Mouse (Mus musculus): ENCODE measurements around the gene Yod1. TPM values are rescaled to one million over a fixed set of nuclear protein-coding genes. Genes with fewer than 3 reads are reported as not detected.
A peak's percentile ranks its signal among the peaks of the same experiment; 100 is the strongest.

Gene Yod1
- polyA plus RNA-seq, 1 experiment, result 0.70 TPM

DNA sequence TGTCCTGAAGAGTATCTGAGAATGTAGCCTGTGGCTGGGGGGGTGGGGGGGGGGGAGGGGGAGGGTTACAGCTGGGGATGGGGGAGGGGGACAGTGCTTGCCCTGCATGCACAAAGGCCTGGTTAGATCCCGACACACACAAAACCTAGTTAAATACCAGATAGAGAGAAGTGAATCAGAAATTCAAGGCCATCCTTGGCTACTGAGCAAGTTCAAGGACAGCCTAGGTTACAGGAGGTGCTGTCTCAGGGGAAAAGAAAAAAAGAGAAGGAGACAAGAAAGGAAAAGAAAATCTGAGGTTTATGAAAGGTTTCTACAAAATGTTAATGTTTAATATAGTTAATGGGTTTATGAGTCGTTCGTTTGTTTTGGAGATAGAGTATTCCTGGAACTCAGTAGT is 22.5 kb downstream of the Yod1 start:
- Histone ChIP-seq H3K36me3 (ENCODE audit: control insufficient read depth, insufficient read depth) (no peaks in the 10 kb centered on the region), H3K79me2 (ENCODE audit: control insufficient read depth, insufficient read depth) (no peaks in the 10 kb centered on the region), H3ac (ENCODE audit: control insufficient read depth, insufficient read length) (no peak overlapping the region), H3K4me3 (no peak overlapping the region), H3K4me2 (ENCODE audit: low read depth) (no peak overlapping the region), H3K27me3 (ENCODE audit: control insufficient read depth, insufficient read depth, insufficient read length) (no peaks in the 10 kb centered on the region)
- TF ChIP-seq USF1 (IDR thresholded peaks at IDR 0.05; ENCODE audit: low read depth) (no peak), MYOG (IDR thresholded peaks at IDR 0.05; ENCODE audit: control insufficient read depth in 1 of 3, insufficient read depth in 1 of 3, insufficient read length in 2 of 3, low read depth in 2 of 3) (no peak), MYOD1 (IDR thresholded peaks at IDR 0.05; ENCODE audit: control insufficient read depth in 1 of 3, insufficient read length in 2 of 3, low read depth in 2 of 3) (no peak)

GRCm38 (mm10) chr1:130740227-130740648 is 23.1 kb downstream of the Yod1 start:
- H3K27me3 ChIP-seq (ENCODE audit: control insufficient read depth, insufficient read depth, insufficient read length), result no peaks in the 10 kb centered on the region
- peak overlapping the region; percentile 52 for H3K4me2 ChIP-seq (ENCODE audit: low read depth)
- no peak overlapping the region for H3ac ChIP-seq (ENCODE audit: control insufficient read depth, insufficient read length)
- no peak overlapping the region for H3K4me3 ChIP-seq
- no peak for TF ChIP-seq MAX (IDR thresholded peaks at IDR 0.05; ENCODE audit: low read depth)
- no peak for TF ChIP-seq USF1 (IDR thresholded peaks at IDR 0.05; ENCODE audit: low read depth)
- no peak for TF ChIP-seq TCF12 (IDR thresholded peaks at IDR 0.05; ENCODE audit: insufficient read depth, poor library complexity, severe bottlenecking)
- no peak for TF ChIP-seq E2F4 (IDR thresholded peaks at IDR 0.05; ENCODE audit: insufficient read depth)
- TF ChIP-seq POLR2AphosphoS2 (IDR thresholded peaks at IDR 0.05; ENCODE audit: insufficient read length, low read depth), result no peak
- no peaks in the 10 kb centered on the region for H3K79me2 ChIP-seq (ENCODE audit: control insufficient read depth, insufficient read depth)
- H3K36me3 ChIP-seq (ENCODE audit: control insufficient read depth, insufficient read depth), result no peaks in the 10 kb centered on the region

- H3ac ChIP-seq (ENCODE audit: control insufficient read depth, insufficient read length), result no peak overlapping the region
- no peak for TF ChIP-seq POLR2A (IDR thresholded peaks at IDR 0.05; ENCODE audit: insufficient read length, low read depth)
- no peak for TF ChIP-seq CEBPB (IDR thresholded peaks at IDR 0.05; ENCODE audit: insufficient read depth, poor library complexity, severe bottlenecking)
- TF ChIP-seq MYOG (IDR thresholded peaks at IDR 0.05; ENCODE audit: control insufficient read depth in 1 of 3, insufficient read depth in 1 of 3, insufficient read length in 2 of 3, low read depth in 2 of 3), result no peak
- no peak for TF ChIP-seq TCF3 (IDR thresholded peaks at IDR 0.05; ENCODE audit: insufficient read length, low read depth)
- no peak for TF ChIP-seq REST (IDR thresholded peaks at IDR 0.05; ENCODE audit: insufficient read depth, insufficient read length)
- TF ChIP-seq E2F4 (IDR thresholded peaks at IDR 0.05; ENCODE audit: insufficient read depth), result no peak
- no peak for TF ChIP-seq SRF (IDR thresholded peaks at IDR 0.05; ENCODE audit: control insufficient read depth, insufficient read length, low read depth)
- no peak for TF ChIP-seq TCF12 (IDR thresholded peaks at IDR 0.05; ENCODE audit: insufficient read depth, poor library complexity, severe bottlenecking)
- no peak for TF ChIP-seq MAX (IDR thresholded peaks at IDR 0.05; ENCODE audit: low read depth)
- no peak for TF ChIP-seq POLR2AphosphoS2 (IDR thresholded peaks at IDR 0.05; ENCODE audit: insufficient read length, low read depth)
- no peak for TF ChIP-seq USF1 (IDR thresholded peaks at IDR 0.05; ENCODE audit: low read depth)
- TF ChIP-seq MYOD1 (IDR thresholded peaks at IDR 0.05; ENCODE audit: control insufficient read depth in 1 of 3, insufficient read length in 2 of 3, low read depth in 2 of 3), result no peak
- H3K4me2 ChIP-seq (ENCODE audit: low read depth), result peak overlapping the region; percentile 52
- H3K36me3 ChIP-seq (ENCODE audit: control insufficient read depth, insufficient read depth), result no peaks in the 10 kb centered on the region
- H3K27me3 ChIP-seq (ENCODE audit: control insufficient read depth, insufficient read depth, insufficient read length), result no peaks in the 10 kb centered on the region
- no peaks in the 10 kb centered on the region for H3K79me2 ChIP-seq (ENCODE audit: control insufficient read depth, insufficient read depth)
- no peak overlapping the region for H3K4me3 ChIP-seq
These were observed 23.9 kb downstream of the Yod1 start for GRCm38 (mm10) chr1:130740781-130741720.

DNA sequence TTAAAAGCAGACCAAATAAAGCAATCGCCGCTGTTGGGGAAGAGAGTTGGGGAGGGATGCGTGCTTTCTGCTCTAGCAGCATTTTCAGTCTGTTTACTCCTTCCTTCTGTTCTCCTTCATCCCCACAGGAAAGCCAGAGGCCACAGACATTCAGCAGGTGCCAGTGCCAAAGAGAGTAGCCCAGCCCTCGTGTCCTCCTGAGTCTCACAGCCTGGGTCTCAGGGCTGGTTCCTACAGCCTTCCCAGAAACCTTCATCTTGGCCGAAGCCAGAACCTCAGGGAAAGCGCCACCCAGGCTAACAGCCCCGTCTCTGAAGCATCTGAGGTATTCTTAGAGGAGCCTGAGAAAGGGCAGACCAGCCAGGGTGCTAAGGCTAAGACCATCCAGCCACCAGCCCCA is 25.1 kb downstream of the Yod1 start:
- TF ChIP-seq POLR2AphosphoS2 (IDR thresholded peaks at IDR 0.05; ENCODE audit: insufficient read length, low read depth) (no peak), REST (IDR thresholded peaks at IDR 0.05; ENCODE audit: insufficient read depth, insufficient read length) (no peak), MYOG (IDR thresholded peaks at IDR 0.05; ENCODE audit: control insufficient read depth in 1 of 3, insufficient read depth in 1 of 3, insufficient read length in 2 of 3, low read depth in 2 of 3) (no peak), USF1 (IDR thresholded peaks at IDR 0.05; ENCODE audit: low read depth) (no peak), MAX (IDR thresholded peaks at IDR 0.05; ENCODE audit: low read depth) (no peak), TCF12 (IDR thresholded peaks at IDR 0.05; ENCODE audit: insufficient read depth, poor library complexity, severe bottlenecking) (no peak), TCF3 (IDR thresholded peaks at IDR 0.05; ENCODE audit: insufficient read length, low read depth) (no peak), MYOD1 (IDR thresholded peaks at IDR 0.05; ENCODE audit: control insufficient read depth in 1 of 3, insufficient read length in 2 of 3, low read depth in 2 of 3) (no peak), POLR2A (IDR thresholded peaks at IDR 0.05; ENCODE audit: insufficient read length, low read depth) (no peak), SRF (IDR thresholded peaks at IDR 0.05; ENCODE audit: control insufficient read depth, insufficient read length, low read depth) (no peak), E2F4 (IDR thresholded peaks at IDR 0.05; ENCODE audit: insufficient read depth) (no peak), CEBPB (IDR thresholded peaks at IDR 0.05; ENCODE audit: insufficient read depth, poor library complexity, severe bottlenecking) (no peak)
- Histone ChIP-seq H3K4me2 (ENCODE audit: low read depth) (no peak overlapping the region), H3K4me3 (no peak overlapping the region), H3K27me3 (ENCODE audit: control insufficient read depth, insufficient read depth, insufficient read length) (no peaks in the 10 kb centered on the region), H3K36me3 (ENCODE audit: control insufficient read depth, insufficient read depth) (no peaks in the 10 kb centered on the region), H3ac (ENCODE audit: control insufficient read depth, insufficient read length) (no peak overlapping the region), H3K79me2 (ENCODE audit: control insufficient read depth, insufficient read depth) (no peaks in the 10 kb centered on the region)

DNA sequence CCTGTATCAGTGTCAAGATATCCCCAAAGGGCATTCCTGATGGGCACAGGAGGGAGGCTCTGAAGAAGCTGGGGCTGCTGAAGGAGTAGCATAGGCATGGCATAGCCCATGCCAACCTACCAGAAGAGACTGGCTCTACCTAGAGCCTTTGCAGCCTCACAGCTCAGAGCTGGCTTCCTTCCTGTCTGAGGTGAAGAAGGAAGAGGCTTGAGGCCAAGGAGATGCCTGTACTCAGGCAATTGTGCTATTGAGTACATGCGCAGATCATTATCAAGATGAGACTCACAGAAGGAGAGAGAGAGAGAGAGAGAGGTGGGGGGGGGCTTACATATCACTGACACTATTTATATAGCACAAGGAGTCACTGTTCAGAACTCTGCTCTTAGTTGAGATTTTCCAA is 26.6 kb downstream of the Yod1 start:
- Histone ChIP-seq H3K27me3 (ENCODE audit: control insufficient read depth, insufficient read depth, insufficient read length) (no peaks in the 10 kb centered on the region), H3K79me2 (ENCODE audit: control insufficient read depth, insufficient read depth) (no peaks in the 10 kb centered on the region), H3K36me3 (ENCODE audit: control insufficient read depth, insufficient read depth) (no peaks in the 10 kb centered on the region), H3ac (ENCODE audit: control insufficient read depth, insufficient read length) (no peak overlapping the region), H3K4me2 (ENCODE audit: low read depth) (no peak overlapping the region), H3K4me3 (no peak overlapping the region)
- TF ChIP-seq USF1 (IDR thresholded peaks at IDR 0.05; ENCODE audit: low read depth) (no peak), POLR2AphosphoS2 (IDR thresholded peaks at IDR 0.05; ENCODE audit: insufficient read length, low read depth) (no peak), E2F4 (IDR thresholded peaks at IDR 0.05; ENCODE audit: insufficient read depth) (no peak), POLR2A (IDR thresholded peaks at IDR 0.05; ENCODE audit: insufficient read length, low read depth) (no peak), SRF (IDR thresholded peaks at IDR 0.05; ENCODE audit: control insufficient read depth, insufficient read length, low read depth) (no peak), MYOD1 (IDR thresholded peaks at IDR 0.05; ENCODE audit: control insufficient read depth in 1 of 3, insufficient read length in 2 of 3, low read depth in 2 of 3) (no peak), TCF3 (IDR thresholded peaks at IDR 0.05; ENCODE audit: insufficient read length, low read depth) (no peak), MYOG (IDR thresholded peaks at IDR 0.05; ENCODE audit: control insufficient read depth in 1 of 3, insufficient read depth in 1 of 3, insufficient read length in 2 of 3, low read depth in 2 of 3) (no peak), REST (IDR thresholded peaks at IDR 0.05; ENCODE audit: insufficient read depth, insufficient read length) (no peak), CEBPB (IDR thresholded peaks at IDR 0.05; ENCODE audit: insufficient read depth, poor library complexity, severe bottlenecking) (no peak), TCF12 (IDR thresholded peaks at IDR 0.05; ENCODE audit: insufficient read depth, poor library complexity, severe bottlenecking) (no peak), MAX (IDR thresholded peaks at IDR 0.05; ENCODE audit: low read depth) (no peak)
